Mouse (Mus musculus) B cell, adult (primary cell): ENCODE data around the gene Bst1. TPM values are rescaled to one million over a fixed set of nuclear protein-coding genes. Genes with fewer than 3 reads are reported as not detected.

Experiments used
- total RNA-seq: library from RNA; stranded (reverse); gene quantifications from 4 replicates; pipeline ENCODE4 v1.2.4, GENCODE M21; 2023; ENCODE audit not compliant: inconsistent age

Gene Bst1
- 4.0 to 7.1 TPM (median 6.6 TPM) in 4 replicates for total RNA-seq

GRCm38 (mm10) chr5:43818695-43819094 is at the start of gene Bst1:
TSS of gene Bst1 (plus strand) at chr5:43818885.

GRCm38 (mm10) chr5:43821538-43821937 is 2.9 kb downstream of the Bst1 start, which contains the start of gene Fbxl5:
TSS of gene Fbxl5 (minus strand) at chr5:43821638.

GRCm38 (mm10) chr5:43868253-43868652 is 49.6 kb downstream of the Bst1 start, which contains the start of gene Cd38:
TSS of gene Cd38 (plus strand) at chr5:43868553.

Other genes with a start within 250 kb of the Bst1 start
- not detected in 4 replicates for gene Cc2d2a, start 156.5 kb upstream of the Bst1 start, total RNA-seq
- 68.5 to 88.0 TPM (median 77.6 TPM) in 4 replicates for gene Fbxl5, start 2.8 kb downstream of the Bst1 start, total RNA-seq
- 124 to 134 TPM (median 131 TPM) in 4 replicates for gene Cd38, start 49.7 kb downstream of the Bst1 start, total RNA-seq
- 14.2 to 21.7 TPM (median 17.1 TPM) in 4 replicates for gene Gm7879, start 94.3 kb downstream of the Bst1 start, total RNA-seq
- gene Fgfbp1, start 162.9 kb downstream of the Bst1 start, total RNA-seq = not detected in 4 replicates